Mouse (Mus musculus) macrophage (primary cell): Measurements from ENCODE around the gene Banp. TPM values are rescaled to one million over a fixed set of nuclear protein-coding genes. Genes with fewer than 3 reads are reported as not detected.

Source experiments
- H3K27ac ChIP-seq: fragments of 350-480 bp; formaldehyde crosslinking; 2 replicates; pipeline ENCODE4 v1.9.0; 2021
- H3K36me3 ChIP-seq: fragments of 350-480 bp; formaldehyde crosslinking; 2 replicates; pipeline ENCODE4 v1.9.0; 2021; ENCODE audit errors: inconsistent target
- H3K4me3 ChIP-seq: fragments of 350-480 bp; formaldehyde crosslinking; 2 replicates; pipeline ENCODE4 v1.9.0; 2021; ENCODE audit errors: inconsistent target
- H3K79me2 ChIP-seq: fragments of 350-480 bp; formaldehyde crosslinking; 2 replicates; pipeline ENCODE4 v1.9.0; 2021; ENCODE audit errors: inconsistent target
- WGBS: methylation state at CpG from one replicate; pipeline ENCODE4 v1.1.7; 2026; ENCODE audit warnings: inconsistent platforms; ENCODE audit not compliant: missing documents; 5-methylcytosine and 5-hydroxymethylcytosine counted together
- polyA plus RNA-seq: library from polyadenylated mRNA; stranded (reverse); fragments of 250-400 nt; gene quantifications from 3 replicates; pipeline ENCODE4 v1.2.4, GENCODE M21; 2018; ENCODE audit warnings: inconsistent platforms

The Banp gene
- polyA plus RNA-seq, 1 experiment from 2014 or later: 11.0 TPM

DNA sequence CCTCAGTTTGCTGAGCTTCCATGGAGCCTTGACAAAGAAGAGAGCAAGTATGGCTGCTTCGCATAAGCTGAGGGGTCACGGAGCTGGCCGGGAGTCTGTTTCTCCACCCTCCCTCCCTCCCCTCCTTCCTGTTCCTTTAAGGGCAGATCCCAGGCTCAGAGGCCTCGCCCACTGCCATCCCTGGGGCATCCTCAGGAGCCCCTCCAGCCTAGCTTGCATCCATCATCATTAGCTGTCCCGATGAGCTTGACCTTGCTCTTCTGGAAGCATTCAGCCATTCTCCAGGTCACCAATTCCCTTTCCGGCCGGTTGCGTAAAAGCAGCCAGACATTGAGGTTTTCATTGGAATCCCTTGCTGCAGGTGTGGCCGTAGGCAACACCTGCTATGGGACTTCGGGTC is 105.8 kb downstream of the Banp start:
- WGBS: 72% methylated on average over 10 of the region's 10 CpGs
- H3K4me3 ChIP-seq: no peak overlapping the region
- no peaks in the 10 kb centered on the region for H3K79me2 ChIP-seq
- no peak overlapping the region for H3K27ac ChIP-seq
- no peaks in the 10 kb centered on the region for H3K36me3 ChIP-seq

DNA sequence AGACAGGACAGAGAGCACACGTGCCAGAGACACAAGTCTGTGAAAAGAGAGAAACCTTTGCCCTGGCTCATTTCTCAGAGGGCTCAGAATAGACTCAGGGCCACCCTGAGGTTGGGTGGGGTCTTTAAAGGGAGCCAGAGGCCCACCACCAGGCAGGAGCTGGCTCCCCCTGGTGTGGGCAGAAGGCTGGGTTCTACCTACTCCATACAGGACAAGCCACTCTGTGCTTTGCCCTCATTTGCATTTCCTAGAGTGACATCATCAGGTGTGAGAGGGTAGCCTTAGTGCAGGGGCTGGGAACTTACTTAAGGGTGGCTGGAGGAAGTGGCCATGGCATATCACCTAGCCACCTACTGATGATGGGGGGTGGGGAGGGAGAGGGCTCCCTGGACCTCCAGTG is 106.6 kb downstream of the Banp start:
- H3K4me3 ChIP-seq: no peak overlapping the region
- H3K27ac ChIP-seq: no peak overlapping the region
- 70% methylated on average over 1 of the region's 1 CpGs for WGBS
- H3K79me2 ChIP-seq: no peaks in the 10 kb centered on the region
- no peaks in the 10 kb centered on the region for H3K36me3 ChIP-seq

DNA sequence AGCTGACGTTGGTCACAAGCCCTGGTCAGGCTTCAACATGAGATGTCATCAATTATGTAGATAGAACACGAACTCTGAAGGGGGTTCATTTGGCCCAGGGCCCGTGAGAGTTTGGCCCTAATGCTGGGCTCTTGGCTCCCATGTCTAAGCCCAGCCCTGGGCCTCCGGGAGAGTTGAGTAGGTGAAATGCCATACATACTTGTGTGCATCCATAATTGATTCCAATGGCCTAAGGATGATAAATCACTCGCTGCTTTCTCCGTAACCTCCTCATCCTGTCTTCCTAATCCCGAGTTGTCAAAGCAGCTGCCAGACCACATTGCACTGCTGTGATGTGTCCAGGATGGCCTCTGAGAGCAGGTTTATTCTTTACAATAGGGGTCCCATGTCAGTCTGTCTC is 107.3 kb downstream of the Banp start:
- no peak overlapping the region for H3K4me3 ChIP-seq
- H3K79me2 ChIP-seq: no peaks in the 10 kb centered on the region
- 96% methylated on average over 7 of the region's 7 CpGs for WGBS
- H3K27ac ChIP-seq: no peak overlapping the region
- H3K36me3 ChIP-seq: no peaks in the 10 kb centered on the region

DNA sequence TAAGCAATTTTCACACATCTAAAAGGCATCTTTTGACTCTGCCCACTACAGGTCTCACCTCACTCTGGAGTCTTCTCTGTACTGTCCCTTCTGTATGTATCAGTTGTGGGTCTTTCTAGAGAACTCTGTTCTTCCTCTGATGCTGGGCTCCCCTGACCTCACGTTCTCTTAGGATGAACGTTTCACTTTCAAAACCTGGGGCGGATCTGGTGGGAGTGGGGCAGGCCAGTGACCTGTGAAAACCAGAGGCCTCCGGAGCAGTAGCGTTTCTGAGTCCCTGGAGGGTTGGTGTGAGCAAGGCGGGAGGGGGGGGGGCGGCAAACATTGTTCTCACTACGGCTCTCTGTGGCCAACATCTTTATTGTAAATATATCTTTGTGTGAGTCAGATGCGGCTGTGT is 109.0 kb downstream of the Banp start:
- Histone ChIP-seq H3K27ac (no peak overlapping the region), H3K4me3 (no peak overlapping the region), H3K36me3 (no peaks in the 10 kb centered on the region), H3K79me2 (no peaks in the 10 kb centered on the region)
- 63% methylated on average over 9 of the region's 9 CpGs for WGBS

DNA sequence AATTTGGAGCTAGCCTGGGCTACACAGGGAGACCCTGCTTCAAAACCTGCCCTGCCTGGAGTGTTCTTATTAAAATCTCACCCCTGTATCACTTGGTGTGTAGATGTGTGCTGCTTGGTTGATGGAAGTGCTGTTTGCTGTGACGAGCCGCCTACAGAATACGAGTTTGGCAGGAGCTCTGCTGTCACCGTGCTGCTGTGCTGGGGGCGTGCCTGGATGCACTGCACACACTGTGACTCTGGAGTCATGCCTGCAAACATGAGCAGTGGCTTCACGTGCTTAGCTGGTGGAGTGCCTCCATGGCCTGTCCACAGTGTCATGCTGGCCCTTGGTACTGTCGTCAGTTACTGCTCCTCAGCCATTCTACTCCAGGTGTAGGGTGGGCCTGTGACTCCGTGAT is 109.4 kb downstream of the Banp start:
- 92% methylated on average over 8 of the region's 8 CpGs for WGBS
- H3K4me3 ChIP-seq: no peak overlapping the region
- H3K79me2 ChIP-seq: no peaks in the 10 kb centered on the region
- no peaks in the 10 kb centered on the region for H3K36me3 ChIP-seq
- no peak overlapping the region for H3K27ac ChIP-seq

DNA sequence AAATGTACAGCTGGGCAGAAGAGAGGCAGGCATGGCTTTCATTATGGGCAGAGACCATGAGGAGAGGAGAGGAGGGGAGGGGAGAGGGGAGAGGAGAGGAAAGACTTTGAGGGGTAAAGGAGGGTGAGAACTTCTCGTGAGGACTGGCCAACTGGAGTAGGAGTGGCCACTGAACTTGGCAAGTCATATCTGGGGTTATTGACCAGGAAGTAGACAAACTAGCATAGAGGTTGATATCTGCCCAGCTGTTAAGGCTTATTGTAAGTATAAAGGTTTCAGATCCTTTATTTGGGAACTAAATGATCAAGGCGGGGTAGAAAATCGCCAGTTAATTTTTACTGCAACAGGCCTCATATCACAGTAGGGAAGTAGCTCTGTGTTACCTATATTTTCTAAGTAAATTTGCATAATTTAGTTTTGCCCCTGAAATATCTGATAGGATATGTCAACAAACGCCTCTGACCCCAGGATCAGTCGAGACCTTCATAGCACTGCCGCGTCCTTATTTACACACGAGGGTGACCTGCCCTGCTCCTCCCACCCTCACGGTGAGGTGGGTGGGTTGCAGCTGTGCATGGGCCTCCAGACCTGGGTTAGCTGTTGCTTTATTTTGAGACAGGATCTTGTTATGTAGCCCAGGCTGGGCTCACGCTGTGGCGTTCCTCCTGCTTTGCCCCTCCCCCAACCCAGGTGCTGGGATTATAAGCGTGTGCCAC is 113.1 kb downstream of the Banp start:
- WGBS: 92% methylated on average over 12 of the region's 12 CpGs
- Histone ChIP-seq H3K27ac (no peak overlapping the region), H3K79me2 (no peaks in the 10 kb centered on the region), H3K4me3 (no peak overlapping the region), H3K36me3 (no peaks in the 10 kb centered on the region)

DNA sequence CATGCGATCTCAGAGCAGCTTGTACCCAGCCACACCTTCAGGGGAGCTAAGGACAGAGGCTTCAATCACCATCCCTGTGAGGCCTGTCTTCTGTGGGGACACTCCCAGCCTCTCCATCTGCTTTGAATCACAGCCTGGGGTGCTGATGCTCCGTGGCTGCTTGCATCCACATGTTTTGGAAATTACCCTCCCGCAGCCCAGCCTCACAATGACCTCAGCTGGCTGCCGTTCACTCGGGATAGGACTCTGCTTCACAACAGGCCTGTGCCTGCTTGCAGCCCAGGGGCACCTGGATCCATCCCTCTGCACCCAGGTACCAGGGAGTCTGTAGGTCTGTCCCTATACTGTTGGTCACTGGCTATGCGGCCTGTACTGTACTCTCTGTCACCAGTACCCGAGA is 114.8 kb downstream of the Banp start:
- no peaks in the 10 kb centered on the region for H3K79me2 ChIP-seq
- H3K36me3 ChIP-seq: no peaks in the 10 kb centered on the region
- H3K4me3 ChIP-seq: no peak overlapping the region
- H3K27ac ChIP-seq: no peak overlapping the region
- 94% methylated on average over 7 of the region's 7 CpGs for WGBS

DNA sequence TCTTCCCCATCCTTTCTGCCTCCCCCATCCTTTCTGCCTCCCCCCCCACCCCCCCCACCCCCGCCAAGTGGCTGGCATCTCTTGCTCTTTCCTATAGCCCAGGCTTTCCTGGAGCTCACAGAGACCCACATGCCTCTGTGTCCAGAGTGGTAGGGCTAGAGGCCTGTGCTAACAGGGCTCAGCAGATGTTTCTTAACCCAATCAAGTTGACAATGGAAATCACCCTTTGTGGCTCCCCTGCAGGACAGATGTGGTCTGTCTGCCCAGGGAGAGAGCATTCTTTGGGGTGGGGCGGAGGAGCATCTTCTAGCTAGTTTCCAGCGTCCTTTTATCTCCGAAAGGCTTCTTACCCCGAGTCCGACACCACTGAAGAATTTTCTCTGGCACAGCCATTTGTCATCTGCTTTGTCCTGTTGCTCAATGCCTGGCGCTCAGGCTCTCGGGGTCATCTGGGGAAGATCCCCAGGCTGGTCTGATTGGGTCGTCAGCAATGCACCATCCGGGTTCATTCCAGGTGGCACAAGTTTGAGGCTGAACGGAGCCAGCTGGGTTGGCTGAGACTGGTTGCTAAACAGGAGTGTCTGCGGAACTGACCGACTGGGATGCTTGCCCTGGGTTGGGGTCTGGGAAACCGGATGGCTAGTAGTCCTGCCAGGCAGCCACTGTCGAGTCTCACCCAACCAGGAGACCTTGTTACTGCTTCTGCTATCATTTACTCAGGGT is 118.4 kb downstream of the Banp start:
- H3K27ac ChIP-seq: no peak overlapping the region

DNA sequence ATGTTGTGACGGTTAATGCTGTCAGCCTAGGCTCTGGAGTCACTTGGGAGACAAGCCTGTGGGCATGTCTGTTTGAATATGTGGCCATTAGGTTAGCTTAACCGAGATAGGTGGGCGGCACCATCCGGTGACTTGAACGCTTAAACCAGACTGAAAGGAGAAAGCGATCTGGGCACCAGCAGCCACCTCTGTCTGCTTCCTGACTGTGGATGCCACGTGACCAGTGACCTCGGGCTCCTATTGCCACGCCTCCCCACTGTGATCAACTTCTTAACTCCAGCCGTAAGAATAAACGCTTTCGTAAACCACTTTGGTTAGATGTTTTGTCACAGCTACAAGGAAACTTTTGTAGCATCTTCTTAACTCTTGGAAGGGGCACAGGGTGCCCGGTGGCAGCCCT is 119.1 kb downstream of the Banp start:
- Histone ChIP-seq H3K27ac (no peak overlapping the region), H3K36me3 (no peaks in the 10 kb centered on the region), H3K4me3 (no peak overlapping the region), H3K79me2 (no peaks in the 10 kb centered on the region)
- WGBS: 65% methylated on average over 13 of the region's 13 CpGs

More for the DNA sequence above, 118.4 kb downstream of the Banp start:
- Histone ChIP-seq H3K79me2 (no peaks in the 10 kb centered on the region), H3K4me3 (no peak overlapping the region), H3K36me3 (no peaks in the 10 kb centered on the region)
- 80% methylated on average over 14 of the region's 15 CpGs for WGBS

DNA sequence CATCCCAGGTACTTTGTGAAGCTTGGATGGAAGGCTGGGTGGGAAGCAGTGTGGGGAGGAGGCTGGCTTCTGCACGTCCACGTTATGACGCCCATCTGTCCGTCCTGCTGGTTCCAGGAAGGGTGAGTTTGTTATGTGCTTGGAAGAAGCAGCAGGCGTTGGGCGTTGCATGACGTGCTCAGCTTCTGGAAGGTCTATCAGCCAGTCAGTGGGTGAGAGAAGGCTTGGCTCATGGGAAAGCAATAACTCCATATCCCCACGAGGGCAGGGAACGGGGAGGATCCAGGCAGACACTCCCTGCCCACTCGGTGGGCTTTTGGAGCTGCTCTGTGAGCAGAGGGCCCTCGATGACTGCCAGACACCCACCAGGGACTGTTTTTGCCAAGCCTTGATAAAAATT is 119.7 kb downstream of the Banp start:
- 92% methylated on average over 11 of the region's 11 CpGs for WGBS
- H3K79me2 ChIP-seq: no peaks in the 10 kb centered on the region
- no peak overlapping the region for H3K4me3 ChIP-seq
- H3K27ac ChIP-seq: no peak overlapping the region
- no peaks in the 10 kb centered on the region for H3K36me3 ChIP-seq

DNA sequence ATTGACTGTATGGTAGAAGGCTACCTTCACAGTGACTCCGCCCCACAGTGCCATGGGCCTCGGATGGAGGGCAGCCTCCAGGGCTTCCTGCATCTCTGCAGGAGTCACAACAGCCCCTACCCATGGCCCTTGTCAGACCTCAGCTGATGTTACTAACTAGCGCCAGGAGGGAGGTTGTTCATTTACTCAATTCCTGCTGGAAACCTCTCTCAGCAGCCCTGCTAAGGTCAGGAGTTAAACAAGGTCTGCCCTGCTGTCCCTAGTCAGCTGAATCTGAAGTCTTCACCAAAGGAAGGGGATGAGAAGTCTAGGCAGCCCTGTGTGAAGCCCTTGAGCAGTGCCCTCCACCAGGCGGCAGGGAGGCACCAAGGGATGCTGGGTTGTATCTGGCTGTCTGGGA is 121.6 kb downstream of the Banp start:
- Histone ChIP-seq H3K27ac (no peak overlapping the region), H3K36me3 (no peaks in the 10 kb centered on the region), H3K79me2 (no peaks in the 10 kb centered on the region), H3K4me3 (no peak overlapping the region)
- 64% methylated on average over 4 of the region's 4 CpGs for WGBS

DNA sequence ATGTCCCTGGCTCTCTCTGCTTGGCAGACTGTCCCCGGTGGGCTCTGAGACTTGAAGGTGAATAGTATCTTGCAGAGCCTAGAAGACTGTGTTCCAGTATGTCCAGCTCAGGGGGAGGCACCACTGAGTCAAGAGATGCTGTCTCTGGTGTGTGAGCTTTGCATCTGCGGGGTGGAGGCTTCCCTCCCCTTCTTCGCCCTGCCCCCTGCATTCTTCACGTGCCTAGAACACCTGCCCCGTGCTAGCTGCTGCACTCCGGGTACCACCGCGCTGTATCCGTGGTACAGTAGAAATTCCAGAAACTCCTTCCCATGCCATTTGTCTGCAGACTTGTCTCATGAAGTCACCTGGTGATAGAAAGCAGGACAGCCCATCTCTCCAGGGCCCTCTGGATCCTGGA is 124.4 kb downstream of the Banp start:
- Histone ChIP-seq H3K36me3 (no peaks in the 10 kb centered on the region), H3K27ac (no peak overlapping the region), H3K79me2 (no peaks in the 10 kb centered on the region), H3K4me3 (no peak overlapping the region)
- WGBS: 83% methylated on average over 9 of the region's 9 CpGs

DNA sequence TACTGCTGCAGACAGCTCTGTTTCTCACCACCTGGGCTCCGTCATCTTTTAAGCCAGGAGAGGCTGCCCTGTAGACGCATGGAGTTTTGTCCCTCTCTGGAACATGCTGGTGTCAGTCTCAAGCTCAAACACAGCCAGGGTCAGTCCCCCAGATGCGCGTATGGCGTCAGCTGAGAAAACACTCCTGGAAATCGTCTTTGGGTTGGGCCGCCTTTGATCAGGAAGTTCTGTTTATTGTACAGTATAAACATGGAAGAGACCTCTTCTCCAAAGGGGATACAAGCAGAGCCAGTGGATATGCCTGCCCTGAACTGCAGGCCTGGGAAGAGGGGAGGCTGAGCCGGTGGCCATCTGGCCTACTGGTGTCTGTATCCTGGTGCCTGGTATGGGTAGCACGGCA is 124.9 kb downstream of the Banp start:
- Histone ChIP-seq H3K36me3 (no peaks in the 10 kb centered on the region), H3K4me3 (no peak overlapping the region), H3K79me2 (no peaks in the 10 kb centered on the region), H3K27ac (no peak overlapping the region)
- WGBS: 69% methylated on average over 9 of the region's 9 CpGs

DNA sequence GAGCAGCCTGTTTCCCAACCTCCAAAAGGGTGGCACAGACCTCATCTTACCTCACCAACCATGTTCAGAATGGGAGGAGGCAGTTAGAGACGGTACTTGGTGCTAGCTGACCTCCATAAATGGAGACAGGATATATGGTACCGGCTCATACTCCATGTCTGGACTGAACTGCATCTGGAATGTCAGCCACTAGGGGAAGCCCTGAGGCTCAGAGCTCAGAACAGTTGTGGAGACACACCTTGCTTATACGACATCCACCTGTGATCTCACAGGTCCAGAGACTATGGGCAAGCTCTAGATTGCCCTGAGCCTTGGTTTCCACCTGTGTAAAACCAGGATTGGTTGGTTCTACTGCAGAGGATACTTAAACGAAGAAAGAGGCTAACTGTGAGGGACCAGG is 125.4 kb downstream of the Banp start:
- WGBS: 72% methylated on average over 4 of the region's 4 CpGs
- Histone ChIP-seq H3K79me2 (no peaks in the 10 kb centered on the region), H3K36me3 (no peaks in the 10 kb centered on the region), H3K4me3 (no peak overlapping the region), H3K27ac (no peak overlapping the region)

DNA sequence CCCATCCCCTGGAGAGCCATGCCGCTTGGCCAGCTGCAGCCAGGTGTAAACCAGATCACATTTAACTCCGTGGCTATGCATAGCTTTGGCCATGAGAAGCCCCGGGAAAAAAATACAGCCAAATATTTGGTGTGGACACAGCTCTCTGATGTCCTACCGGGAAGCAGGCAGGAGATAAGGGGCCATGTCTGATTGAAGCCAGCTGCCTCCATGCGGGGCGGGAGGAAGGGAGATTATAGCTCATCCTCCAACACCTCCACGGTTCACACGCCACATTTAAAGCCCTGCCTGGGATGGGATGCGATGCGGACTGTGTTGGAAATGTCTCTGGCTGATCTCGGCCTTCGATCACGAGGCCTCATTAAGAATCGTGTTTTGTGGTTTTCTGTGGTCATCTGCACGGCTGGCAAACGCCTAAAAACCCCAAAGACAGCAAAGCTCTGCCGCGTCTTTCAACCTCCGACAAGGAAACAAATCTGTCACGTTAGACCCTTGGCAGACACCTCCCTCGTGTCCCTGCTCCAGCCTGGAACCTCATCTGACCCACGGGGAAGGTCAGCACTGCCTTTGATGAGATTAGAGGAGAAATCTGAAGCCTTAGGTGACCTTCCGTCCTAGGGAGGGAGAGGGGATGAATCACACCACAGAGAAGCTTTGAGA is 126.8 kb downstream of the Banp start:
- WGBS: 50% methylated on average over 22 of the region's 23 CpGs
- Histone ChIP-seq H3K4me3 (no peak overlapping the region), H3K36me3 (no peaks in the 10 kb centered on the region), H3K27ac (no peak overlapping the region), H3K79me2 (no peaks in the 10 kb centered on the region)
